9 mouse cellular contexts compared by ENCODE assay signal in genomic region chr7:92743325-92743724, GRCm38 (mm10). TPM values are rescaled to one million over a fixed set of nuclear protein-coding genes. Genes with fewer than 3 reads are reported as not detected.
DNase-seq lines count a peak whose midpoint lies in the region; ATAC-seq and TF ChIP-seq lines count a peak whose summit lies in the region.
"Had no signal": no experiment of that assay in that cellular context is flagged by ENCODE, and none has a peak within 500 bp of the region (broad histone marks: within the 10 kb centered on the region; RNA-seq: fewer than 3 reads in every experiment).

No protein-coding gene starts in this region.

- no peaks in the 10 kb centered on the region for H3K27me3 ChIP-seq in heart, embryonic 16.5 days (ENCODE audit: control insufficient read depth, insufficient read depth, low read length)
- H3K27me3 ChIP-seq in intestine, embryonic 14.5 days (replicated peaks; ENCODE audit: control insufficient read depth, insufficient read depth, low read length) = no peaks in the 10 kb centered on the region

- peak overlapping the region; percentile 92 for H3K4me3 ChIP-seq in heart, embryonic 16.5 days (ENCODE audit: low read length)
- H3K4me3 ChIP-seq in cortical plate, adult 2 months (ENCODE audit: insufficient read depth, low read length) = peak overlapping the region; percentile 83
- peak overlapping the region; percentile 91 for H3K4me3 ChIP-seq in intestine, embryonic 14.5 days (ENCODE audit: low read depth, low read length)

- no peaks in the 10 kb centered on the region for H3K9me3 ChIP-seq in heart, embryonic 16.5 days (replicated peaks; ENCODE audit: control insufficient read depth, low read length)
- no peaks in the 10 kb centered on the region for H3K9me3 ChIP-seq in intestine, embryonic 14.5 days (ENCODE audit: control insufficient read depth, low read length)

- DNase-seq in heart, adult 11 months = no peak
- no peak for DNase-seq in intestine, embryonic 14.5 days (ENCODE audit: low spot score)
- peak; percentile 23 for DNase-seq in naive thymus-derived CD4-positive, alpha-beta T cell, adult 2 months (ENCODE audit: low read depth)
- DNase-seq in urinary bladder, postnatal 36 days (ENCODE audit: low spot score in 2 of 2) = no peak
- no peak for DNase-seq in layer of hippocampus, postnatal 36 days
- no peak for DNase-seq in cerebellum, postnatal 4 days (ENCODE audit: low spot score in 2 of 2)
- DNase-seq: left cerebral cortex, postnatal 4 days had no signal

- peak overlapping the region; percentile 22; the same call in 1 of the 2 replicates for H3K9ac ChIP-seq in heart, embryonic 16.5 days (ENCODE audit: low read length)
- 0 out of 2 replicates have a peak overlapping the region, but pooled peaks have one; percentile 17 for H3K9ac ChIP-seq in intestine, embryonic 14.5 days (ENCODE audit: low read length)

- H3K36me3 ChIP-seq in heart, embryonic 16.5 days (ENCODE audit: control insufficient read depth, insufficient read depth) = 0 out of 2 replicates have a peak, but pooled peaks cover 2% of the 10 kb centered on the region
- peaks cover 10% of the 10 kb centered on the region for H3K36me3 ChIP-seq in intestine, embryonic 14.5 days (ENCODE audit: control insufficient read depth, insufficient read depth, low read length)

- peaks cover 15% of the 10 kb centered on the region for H3K4me1 ChIP-seq in heart, embryonic 16.5 days (ENCODE audit: control insufficient read depth, insufficient read depth, low read length)
- H3K4me1 ChIP-seq in cortical plate, adult 2 months (ENCODE audit: control insufficient read depth, insufficient read depth, low read length) = peaks cover 1% of the 10 kb centered on the region; the same call in 1 of the 2 replicates
- H3K4me1 ChIP-seq in intestine, embryonic 14.5 days (replicated peaks; ENCODE audit: control insufficient read depth, insufficient read depth, low read length) = peaks cover 21% of the 10 kb centered on the region

- no peak overlapping the region for H3K27ac ChIP-seq in heart, embryonic 16.5 days (ENCODE audit: low read length)
- no peak overlapping the region for H3K27ac ChIP-seq in cortical plate, adult 2 months (ENCODE audit: insufficient read depth, low read length)
- no peak overlapping the region for H3K27ac ChIP-seq in intestine, embryonic 14.5 days (ENCODE audit: low read depth)

- no peak for TF ChIP-seq POLR2A in cortical plate, adult 2 months (IDR thresholded peaks at IDR 0.05; ENCODE audit: extremely low read depth, insufficient read depth, low read length)

- TF ChIP-seq CTCF in cortical plate, adult 2 months (IDR thresholded peaks at IDR 0.05; ENCODE audit: extremely low read depth, insufficient read depth, low read length) = no peak

- peak overlapping the region; percentile 74 for H3K4me2 ChIP-seq in heart, embryonic 16.5 days (ENCODE audit: low read depth, low read length)
- peak overlapping the region; percentile 72 for H3K4me2 ChIP-seq in intestine, embryonic 14.5 days (ENCODE audit: low read length)

- 32% methylated on average over 6 of the region's 6 CpGs for WGBS in heart, embryonic 16.5 days
- 7% methylated on average over 6 of the region's 6 CpGs for WGBS in intestine, embryonic 14.5 days

- ATAC-seq in heart, embryonic 16.5 days (replicated peaks; ENCODE audit: extremely low read depth, insufficient read depth, low FRiP score) = no peak
- no peak for ATAC-seq in intestine, embryonic 14.5 days (replicated peaks; ENCODE audit: low FRiP score, low TSS enrichment, low read depth)

RNA-seq across cellular contexts. Expression of gene Rab30, which starts 1.9 kb away (rescaled TPM):
- 7.6 and 8.8 TPM in 2 replicates for polyA plus RNA-seq in heart, embryonic 16.5 days (2015; fragmentation: Nextera tagmentation; extraction: Ambion mirVana)
- 15.3 and 15.4 TPM in 2 replicates for polyA plus RNA-seq in cortical plate, adult 2 months (2012; rRNA removed)
- polyA plus RNA-seq in intestine, embryonic 14.5 days (2014; fragmentation: Nextera tagmentation; extraction: Ambion mirVana) = 19.1 and 23.4 TPM in 2 replicates
- 10 to 100 TPM; 48.7 to 49.2 TPM for total RNA-seq in layer of hippocampus, postnatal 36 days (2021)
